Mouse (Mus musculus) B cell, adult (primary cell): ENCODE results near the gene Clec2h. TPM values are rescaled to one million over a fixed set of nuclear protein-coding genes. Genes with fewer than 3 reads are reported as not detected.

ENCODE experiments used
- total RNA-seq: library from RNA; stranded (reverse); gene quantifications from 4 replicates; pipeline ENCODE4 v1.2.4, GENCODE M21; 2023; ENCODE audit not compliant: inconsistent age

The Clec2h gene
- total RNA-seq, result 126 to 155 TPM (median 143 TPM) in 4 replicates

DNA sequence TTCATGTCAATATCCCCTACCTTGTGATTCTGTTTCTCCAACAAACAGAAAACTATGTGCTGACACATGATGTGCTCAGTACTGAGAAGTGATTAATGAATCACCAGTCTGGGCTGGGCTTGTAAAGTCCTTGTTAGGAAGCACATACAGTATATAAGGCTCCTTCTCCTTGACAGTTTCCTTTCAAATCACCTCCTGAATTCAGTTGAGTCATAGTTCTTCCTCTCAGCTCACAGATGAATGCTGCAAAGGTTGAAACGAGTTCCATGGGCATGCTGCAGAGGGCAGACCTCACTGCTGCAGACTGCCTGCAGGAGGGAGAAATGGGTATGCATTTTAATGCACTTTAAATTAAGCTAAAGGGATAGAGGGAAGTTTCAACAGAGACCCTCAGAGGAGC, at the start of gene Clec2h:
TSS of gene Clec2h (plus strand) at position 180 of the 400 bp plus-strand sequence.

DNA sequence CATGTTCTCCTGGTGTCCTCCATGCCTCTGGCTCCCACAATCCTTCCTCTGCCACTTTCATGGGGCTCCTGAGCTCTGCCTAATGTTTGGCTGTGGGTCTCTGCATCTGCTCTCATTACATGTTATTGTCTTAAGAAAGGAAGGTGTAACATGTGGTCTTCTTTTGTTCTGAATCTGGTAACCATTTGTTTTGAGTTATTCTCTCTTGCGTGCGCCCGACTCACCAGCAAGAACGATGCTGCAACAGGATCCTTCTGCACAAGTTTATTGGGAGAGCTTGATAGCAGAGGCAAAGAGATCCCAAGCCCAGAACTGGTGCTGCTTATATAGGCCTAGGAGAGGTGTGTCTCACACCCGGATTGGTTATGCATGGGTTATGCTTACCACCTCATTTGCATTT, 38.8 kb upstream of the Clec2h start, which contains the start of gene Klrb1a:
TSS of gene Klrb1a (minus strand) at position 101 of the 400 bp plus-strand sequence.

DNA sequence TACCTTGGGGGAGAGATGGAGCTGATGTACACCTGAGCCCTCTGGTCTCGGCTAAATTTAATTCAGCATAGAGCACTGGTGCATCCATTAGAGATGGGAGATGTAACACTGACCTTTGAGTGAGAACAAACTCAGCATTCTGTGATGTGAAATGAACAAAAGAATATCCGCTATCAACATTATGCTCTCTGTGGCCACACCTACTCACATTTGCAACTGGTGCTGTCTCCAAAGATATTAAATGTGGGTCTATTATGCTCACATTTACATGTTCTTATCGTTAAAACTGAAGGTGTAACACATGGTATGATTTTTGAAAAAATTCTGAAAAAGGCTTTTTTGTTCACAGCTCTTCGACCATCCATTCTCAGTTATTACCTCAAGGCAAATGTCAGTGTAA, 60.8 kb downstream of the Clec2h start, which contains the start of gene Klrb1:
TSS of gene Klrb1 (minus strand) at position 101 of the 400 bp plus-strand sequence.

Other genes starting within 250 kb of the Clec2h start
- gene Itfg2, start 237.5 kb upstream of the Clec2h start, total RNA-seq, result 40.0 to 51.5 TPM (median 49.4 TPM) in 4 replicates
- gene Fkbp4, start 223.7 kb upstream of the Clec2h start, total RNA-seq, result 78.3 to 103 TPM (median 84.6 TPM) in 4 replicates
- not detected in 4 replicates for gene Pzp, start 135.7 kb upstream of the Clec2h start, total RNA-seq
- not detected in 4 replicates for gene A2ml1, start 80.8 kb upstream of the Clec2h start, total RNA-seq
- gene Klrb1a, start 38.9 kb upstream of the Clec2h start, total RNA-seq, result 1.1 TPM in 1 of 4 replicates, not detected in the others
- not detected in 4 replicates for gene Klrb1, start 60.7 kb downstream of the Clec2h start, total RNA-seq
- 0.99 to 1.3 TPM (median 1.1 TPM) in 4 replicates for gene Klrb1c, start 126.8 kb downstream of the Clec2h start, total RNA-seq
- not detected in 4 replicates for gene Gm44511, start 163.9 kb downstream of the Clec2h start, total RNA-seq
- 0.71 TPM in 1 of 4 replicates, not detected in the others for gene Klrb1b, start 163.9 kb downstream of the Clec2h start, total RNA-seq
- gene Clec2i, start 225.2 kb downstream of the Clec2h start, total RNA-seq, result 61.6 to 63.6 TPM (median 62.4 TPM) in 4 replicates
- 72.1 to 90.3 TPM (median 82.8 TPM) in 4 replicates for gene BC035044, start 228.7 kb downstream of the Clec2h start, total RNA-seq